Mouse (Mus musculus): ENCODE results near the gene Coq9.
A peak's percentile ranks its signal among the peaks of the same experiment; 100 is the strongest.
"Not testable (repeated sequence)": the region's sequence is repeated elsewhere in the genome, so short reads cannot be mapped to it uniquely, and the experiment has no call there.

Coq9 gene

GRCm38 (mm10) chr8:94821381-94821780 is 16.7 kb upstream of the Coq9 start:
- no peak for DNase-seq (ENCODE audit: low spot score)

- DNase-seq (ENCODE audit: low spot score): peak; percentile 56
These were observed 15.2 kb upstream of the Coq9 start for GRCm38 (mm10) chr8:94822637-94823560.

- DNase-seq (ENCODE audit: low spot score): no peak
These were observed 13.0 kb upstream of the Coq9 start for GRCm38 (mm10) chr8:94825170-94825569.

GRCm38 (mm10) chr8:94826210-94826609 is 11.9 kb upstream of the Coq9 start:
- DNase-seq (ENCODE audit: low spot score): no peak

- DNase-seq (ENCODE audit: low spot score): no peak
These were observed 9.8 kb upstream of the Coq9 start for GRCm38 (mm10) chr8:94828284-94828683.

- not testable (repeated sequence) for DNase-seq (ENCODE audit: low spot score)
These were observed 4.2 kb upstream of the Coq9 start for GRCm38 (mm10) chr8:94833901-94834405.

GRCm38 (mm10) chr8:94835751-94836150 is 2.4 kb upstream of the Coq9 start:
- DNase-seq (ENCODE audit: low spot score): not testable (repeated sequence)

GRCm38 (mm10) chr8:94836456-94837240 is 1.5 kb upstream of the Coq9 start:
- DNase-seq (ENCODE audit: low spot score): no peak

GRCm38 (mm10) chr8:94838600-94838999 is 479 bp downstream of the Coq9 start:
- DNase-seq (ENCODE audit: low spot score): peak; percentile 75

GRCm38 (mm10) chr8:94841183-94841582 is 3.1 kb downstream of the Coq9 start:
- DNase-seq (ENCODE audit: low spot score): no peak

- no peak for DNase-seq (ENCODE audit: low spot score)
These were observed 11.9 kb downstream of the Coq9 start for GRCm38 (mm10) chr8:94850049-94850448.

GRCm38 (mm10) chr8:94854761-94855160 is 16.6 kb downstream of the Coq9 start:
- not testable (repeated sequence) for DNase-seq (ENCODE audit: low spot score)

- DNase-seq (ENCODE audit: low spot score): no peak
These were observed 18.9 kb downstream of the Coq9 start for GRCm38 (mm10) chr8:94857011-94857345.

GRCm38 (mm10) chr8:94857346-94858173 is 19.4 kb downstream of the Coq9 start, which contains the start of gene Polr2c:
Polr2c (plus strand) TSS chr8:94857450.
- DNase-seq (ENCODE audit: low spot score): peak; percentile 89

GRCm38 (mm10) chr8:94861352-94861910 is 23.3 kb downstream of the Coq9 start:
- DNase-seq (ENCODE audit: low spot score): peak; percentile 71

GRCm38 (mm10) chr8:94862487-94863220 is 24.5 kb downstream of the Coq9 start:
- no peak for DNase-seq (ENCODE audit: low spot score)

GRCm38 (mm10) chr8:94863897-94864673 is 26.0 kb downstream of the Coq9 start:
- no peak for DNase-seq (ENCODE audit: low spot score)

GRCm38 (mm10) chr8:94865292-94865691 is 27.2 kb downstream of the Coq9 start:
- DNase-seq (ENCODE audit: low spot score): no peak

GRCm38 (mm10) chr8:94866921-94867320 is 28.8 kb downstream of the Coq9 start:
- no peak for DNase-seq (ENCODE audit: low spot score)

GRCm38 (mm10) chr8:94869146-94869545 is 31.0 kb downstream of the Coq9 start:
- DNase-seq (ENCODE audit: low spot score): no peak

All from layer of hippocampus, adult 11-12 months (tissue).